Mouse (Mus musculus) hindbrain, embryonic 11.5 days (tissue): ENCODE measurements at regions not wholly inside any gene's neighbourhood (a gene's known extent, or its start where the extent isn't known, plus 50 kb on each side); places are given as distances from the start of the nearest gene placed in this dataset.
"Not testable (repeated sequence)": the region's sequence is repeated elsewhere in the genome, so short reads cannot be mapped to it uniquely, and the experiment has no call there.

ENCODE experiments used
- ATAC-seq: fragments of 200-750 bp; cut with Nextera tagmentation; 2 replicates; pipeline ENCODE4 v1.8.0; 2017; ENCODE audit warnings: mild to moderate bottlenecking, moderate TSS enrichment, moderate library complexity; ENCODE audit not compliant: low FRiP score
- DNase-seq: peaks from one replicate; pipeline ENCODE4 v3.0.0-alpha.2; 2015; ENCODE audit warnings: low spot score
- H3K27ac ChIP-seq: fragments of 300-500 bp; sonication (generic); 2 replicates; pipeline ENCODE4 v1.5.1; 2014; ENCODE audit warnings: mild to moderate bottlenecking, low read depth, low read length
- H3K27me3 ChIP-seq: fragments of 300-500 bp; sonication (generic); 2 replicates; pipeline ENCODE4 v1.6.1; 2014; ENCODE audit warnings: mild to moderate bottlenecking, low read length, moderate library complexity, mixed read lengths; ENCODE audit not compliant: control insufficient read depth, insufficient read depth
- H3K36me3 ChIP-seq: fragments of 300-500 bp; sonication (generic); 2 replicates; pipeline ENCODE4 v1.6.1; 2014; ENCODE audit warnings: mild to moderate bottlenecking, low read length, moderate library complexity, mixed read lengths; ENCODE audit not compliant: control insufficient read depth, insufficient read depth
- H3K4me1 ChIP-seq: fragments of 300-500 bp; sonication (generic); replicated peaks from 2 replicates; pipeline ENCODE4 v1.6.1; 2014; ENCODE audit warnings: low read length, mixed read lengths; ENCODE audit not compliant: control insufficient read depth, insufficient read depth
- H3K4me2 ChIP-seq: fragments of 300-500 bp; sonication (generic); replicated peaks from 2 replicates; pipeline ENCODE4 v1.6.1; 2014; ENCODE audit warnings: mild to moderate bottlenecking, low read depth, low read length
- H3K4me3 ChIP-seq: fragments of 300-500 bp; sonication (generic); 2 replicates; pipeline ENCODE4 v1.5.1; 2014; ENCODE audit warnings: low read depth, low read length
- H3K9ac ChIP-seq: fragments of 300-500 bp; sonication (generic); 2 replicates; pipeline ENCODE4 v1.6.1; 2014; ENCODE audit warnings: low read depth, low read length
- H3K9me3 ChIP-seq: fragments of 300-500 bp; sonication (generic); 2 replicates; pipeline ENCODE4 v1.6.1; 2016; ENCODE audit warnings: low read length; ENCODE audit not compliant: control insufficient read depth
- WGBS: fragments of 180-500 bp; shearing (Covaris S2); extraction: QIAGEN DNeasy Blood & Tissue Kit; methylation state at CpG from one replicate; pipeline ENCODE4 v1.1.7; 2014; 5-methylcytosine and 5-hydroxymethylcytosine counted together

DNA sequence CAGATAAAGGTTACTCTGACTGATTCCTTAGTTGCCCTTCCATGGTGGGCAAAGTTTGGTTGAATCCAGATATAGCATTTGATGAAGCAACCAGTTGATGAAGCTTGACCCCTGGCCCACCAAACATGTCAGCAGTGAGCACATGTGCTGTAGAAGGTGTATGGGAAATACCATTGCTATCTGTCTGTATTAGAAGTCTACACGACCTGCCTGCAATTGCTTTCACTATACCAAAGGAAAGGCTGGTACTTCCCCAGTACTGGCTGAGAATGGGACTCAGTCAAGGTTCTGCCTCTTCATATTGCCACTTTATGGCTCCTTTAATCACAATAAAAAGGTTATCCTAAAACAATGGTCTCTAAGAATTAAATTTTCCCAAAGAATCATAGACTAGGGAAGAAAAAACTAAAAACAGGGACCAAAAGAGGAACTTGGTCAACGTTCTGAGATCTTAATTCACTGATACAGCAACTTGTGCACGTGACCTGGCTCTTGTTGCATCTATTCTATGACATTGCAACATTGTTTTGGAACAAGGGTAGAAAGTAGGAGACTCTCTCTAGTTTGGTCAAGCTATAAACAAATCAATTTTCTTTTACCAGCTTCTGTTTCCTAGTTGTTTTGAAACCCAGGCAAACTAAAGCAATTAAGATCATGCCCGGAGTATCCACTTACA, 284.0 kb downstream of the Rapgef2 start:
- 86% methylated on average over 4 of the region's 4 CpGs for WGBS
- no peaks in the 10 kb centered on the region for H3K9me3 ChIP-seq
- H3K27ac ChIP-seq, result no peak overlapping the region
- no peak overlapping the region for H3K4me2 ChIP-seq
- no peaks in the 10 kb centered on the region for H3K36me3 ChIP-seq
- ATAC-seq (no peak), DNase-seq (no peak)
- H3K27me3 ChIP-seq, result no peaks in the 10 kb centered on the region
- H3K4me3 ChIP-seq, result no peak overlapping the region
- H3K4me1 ChIP-seq, result no peaks in the 10 kb centered on the region
- no peak overlapping the region for H3K9ac ChIP-seq

DNA sequence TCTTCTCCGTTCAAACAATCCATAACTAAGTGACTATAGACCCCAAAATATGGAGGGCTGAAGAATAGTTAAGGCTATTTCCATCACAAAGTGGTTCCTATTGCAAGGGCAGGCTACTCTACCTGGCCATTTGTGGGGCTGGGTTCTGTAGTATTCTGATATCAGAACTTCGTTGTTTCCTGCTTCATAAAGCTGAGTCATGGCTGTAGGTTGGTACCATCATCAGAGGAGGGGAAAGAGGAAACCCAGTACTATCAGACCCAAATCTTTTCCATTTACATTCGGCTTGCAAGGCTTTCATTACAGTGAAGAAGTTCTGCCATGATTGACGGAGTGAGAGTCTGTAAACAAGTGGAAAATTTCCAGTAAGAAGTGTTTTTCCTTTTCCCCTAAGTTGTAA, 284.6 kb downstream of the Rapgef2 start:
- no peaks in the 10 kb centered on the region for H3K27me3 ChIP-seq
- 89% methylated on average over 4 of the region's 4 CpGs for WGBS
- H3K9me3 ChIP-seq, result no peaks in the 10 kb centered on the region
- no peaks in the 10 kb centered on the region for H3K4me1 ChIP-seq
- H3K4me3 ChIP-seq, result no peak overlapping the region
- H3K27ac ChIP-seq, result no peak overlapping the region
- H3K9ac ChIP-seq, result no peak overlapping the region
- no peak overlapping the region for H3K4me2 ChIP-seq
- ATAC-seq (no peak), DNase-seq (no peak)
- no peaks in the 10 kb centered on the region for H3K36me3 ChIP-seq

DNA sequence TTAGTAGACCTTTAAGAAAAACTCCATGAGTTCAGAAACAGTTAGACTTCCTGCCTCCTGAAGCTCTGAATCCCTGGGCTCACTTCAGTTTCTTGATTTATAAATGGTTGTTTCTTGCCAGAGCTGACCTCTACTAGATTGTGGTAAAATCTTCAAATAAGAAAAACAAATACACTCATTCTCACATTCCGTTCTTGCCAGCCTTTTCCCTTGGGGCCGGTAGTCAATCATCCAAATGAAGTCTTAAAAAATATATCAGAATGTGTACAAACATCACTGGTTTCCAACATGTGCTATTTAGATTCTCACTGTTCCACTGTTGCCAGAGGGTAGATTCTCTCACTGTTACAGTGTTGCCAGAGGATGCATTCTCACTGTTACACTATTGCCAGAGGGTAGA, 286.0 kb downstream of the Rapgef2 start:
- H3K4me2 ChIP-seq, result no peak overlapping the region
- ATAC-seq (no peak), DNase-seq (no peak)
- no peak overlapping the region for H3K4me3 ChIP-seq
- H3K9ac ChIP-seq, result no peak overlapping the region
- no peaks in the 10 kb centered on the region for H3K9me3 ChIP-seq
- no peaks in the 10 kb centered on the region for H3K36me3 ChIP-seq
- no peaks in the 10 kb centered on the region for H3K4me1 ChIP-seq
- 83% methylated on average over 2 of the region's 2 CpGs for WGBS
- no peak overlapping the region for H3K27ac ChIP-seq
- H3K27me3 ChIP-seq, result no peaks in the 10 kb centered on the region

DNA sequence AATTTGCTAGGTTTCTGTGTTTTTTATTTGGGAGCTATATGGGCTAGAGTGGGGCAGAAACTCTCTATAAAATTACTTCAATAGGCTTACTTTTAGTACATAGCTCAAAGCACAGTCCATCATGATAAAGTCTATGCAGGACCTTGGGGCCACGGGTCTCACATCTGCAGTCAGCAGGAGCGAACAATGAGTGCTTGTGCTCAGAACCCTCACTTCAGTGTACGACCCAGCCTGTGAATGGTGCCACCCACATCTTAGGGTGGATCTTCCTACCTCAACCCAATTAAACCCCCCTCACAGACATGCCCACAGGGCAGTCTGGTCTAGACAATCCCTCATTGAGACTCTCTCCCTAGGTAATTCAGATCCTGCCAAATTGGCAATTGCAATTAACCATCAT, 286.5 kb downstream of the Rapgef2 start:
- Histone ChIP-seq H3K27ac (no peak overlapping the region), H3K4me2 (no peak overlapping the region), H3K4me3 (no peak overlapping the region), H3K4me1 (no peaks in the 10 kb centered on the region), H3K27me3 (no peaks in the 10 kb centered on the region), H3K9ac (no peak overlapping the region), H3K9me3 (no peaks in the 10 kb centered on the region), H3K36me3 (no peaks in the 10 kb centered on the region)
- ATAC-seq (no peak), DNase-seq (no peak)
- 83% methylated on average over 3 of the region's 3 CpGs for WGBS

DNA sequence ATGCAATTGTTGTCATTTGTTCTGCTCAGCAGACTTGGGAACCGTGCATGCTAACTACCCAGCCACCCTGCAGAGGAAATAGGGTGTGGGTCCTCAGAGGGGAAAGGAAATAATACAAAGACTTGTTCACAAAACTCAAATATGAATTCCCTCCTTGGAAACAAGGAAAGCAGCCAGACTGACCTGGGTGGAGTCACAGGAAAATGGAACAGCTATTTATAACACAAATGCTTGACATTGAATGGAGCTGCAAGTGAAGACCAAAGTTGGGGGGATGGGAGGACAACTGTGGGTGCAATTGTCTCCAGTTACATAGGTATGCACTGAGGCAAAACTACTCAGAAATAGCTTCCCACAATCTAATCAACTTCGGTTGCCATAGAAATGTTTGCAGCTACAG, 298.2 kb downstream of the Rapgef2 start:
- ATAC-seq (no peak), DNase-seq (no peak)
- Histone ChIP-seq H3K4me3 (no peak overlapping the region), H3K9me3 (no peaks in the 10 kb centered on the region), H3K9ac (no peak overlapping the region), H3K4me1 (no peaks in the 10 kb centered on the region), H3K27ac (no peak overlapping the region), H3K27me3 (no peaks in the 10 kb centered on the region), H3K36me3 (no peaks in the 10 kb centered on the region), H3K4me2 (no peak overlapping the region)
- 69% methylated on average over 2 of the region's 2 CpGs for WGBS

DNA sequence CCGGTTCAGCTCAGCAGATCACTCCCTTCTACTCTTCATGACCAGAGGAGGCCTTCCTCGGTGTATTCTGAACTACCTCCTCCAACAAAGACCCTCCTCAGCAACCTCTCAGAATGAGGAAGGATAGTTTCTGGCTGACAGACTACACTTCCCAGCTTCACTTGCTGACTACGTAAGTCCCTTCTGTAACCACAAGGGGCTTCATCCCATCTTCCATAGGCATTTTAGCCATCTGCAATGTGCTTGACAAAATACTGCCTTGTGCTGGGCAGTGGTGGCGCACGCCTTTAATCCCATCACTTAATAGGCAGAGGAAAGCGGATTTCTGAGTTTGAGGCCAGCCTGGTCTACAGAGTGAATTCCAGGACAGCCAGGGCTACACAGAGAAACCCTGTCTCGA, 299.6 kb downstream of the Rapgef2 start:
- no peak for ATAC-seq
- DNase-seq, result no peak
- no peak overlapping the region for H3K9ac ChIP-seq
- H3K27me3 ChIP-seq, result no peaks in the 10 kb centered on the region
- no peak overlapping the region for H3K4me2 ChIP-seq
- H3K27ac ChIP-seq, result no peak overlapping the region
- no peaks in the 10 kb centered on the region for H3K9me3 ChIP-seq
- no peaks in the 10 kb centered on the region for H3K4me1 ChIP-seq
- no peak overlapping the region for H3K4me3 ChIP-seq
- H3K36me3 ChIP-seq, result no peaks in the 10 kb centered on the region
- WGBS, result 77% methylated on average over 6 of the region's 7 CpGs

DNA sequence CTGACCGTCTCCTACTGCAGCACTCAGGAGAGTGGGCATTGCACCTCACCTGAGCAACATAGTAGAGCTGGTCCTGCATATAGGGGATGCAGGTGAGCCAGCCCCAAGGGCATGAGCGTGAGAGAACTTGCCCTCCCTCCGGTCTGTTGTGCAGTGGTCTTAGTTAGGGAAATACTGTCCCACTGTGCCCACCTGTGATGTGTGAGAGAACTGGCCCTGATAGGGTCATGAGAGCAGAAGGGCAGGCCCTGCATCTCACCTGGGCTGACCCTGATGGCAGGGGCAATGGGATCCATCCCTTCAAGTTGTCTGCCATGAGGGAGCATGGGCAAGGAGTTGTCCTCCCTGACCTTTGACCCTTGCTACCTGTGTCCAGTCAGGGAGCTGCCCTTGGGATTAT, 305.3 kb downstream of the Rapgef2 start:
- WGBS, result 85% methylated on average over 3 of the region's 3 CpGs

DNA sequence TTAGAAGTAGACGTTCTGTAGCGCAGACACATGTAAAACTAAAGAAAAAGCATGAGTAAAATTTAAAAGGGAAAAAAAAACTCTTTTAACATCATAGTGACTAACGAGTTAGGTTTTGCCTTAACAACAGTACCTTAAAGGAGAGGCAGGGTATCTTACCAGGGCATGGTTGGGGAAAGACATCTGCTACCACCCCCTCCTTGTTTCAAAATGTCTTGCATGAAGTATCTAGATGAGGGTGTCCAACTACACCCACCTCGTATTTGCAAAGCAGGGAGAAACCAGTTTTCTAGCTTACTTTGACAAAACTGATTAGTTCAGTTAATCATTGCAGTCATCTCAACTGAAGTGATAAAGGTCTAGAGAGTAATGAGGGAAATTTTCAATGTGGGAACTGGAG, 307.5 kb downstream of the Rapgef2 start:
- no peaks in the 10 kb centered on the region for H3K36me3 ChIP-seq
- H3K4me2 ChIP-seq, result no peak overlapping the region
- ATAC-seq (no peak), DNase-seq (no peak)
- WGBS, result 92% methylated on average over 4 of the region's 4 CpGs
- no peak overlapping the region for H3K27ac ChIP-seq
- H3K4me1 ChIP-seq, result no peaks in the 10 kb centered on the region
- H3K9me3 ChIP-seq, result no peaks in the 10 kb centered on the region
- no peaks in the 10 kb centered on the region for H3K27me3 ChIP-seq
- H3K4me3 ChIP-seq, result no peak overlapping the region
- H3K9ac ChIP-seq, result no peak overlapping the region

More for the DNA sequence above, 305.3 kb downstream of the Rapgef2 start:
- Histone ChIP-seq H3K4me2 (no peak overlapping the region), H3K27ac (no peak overlapping the region), H3K27me3 (no peaks in the 10 kb centered on the region), H3K4me3 (no peak overlapping the region), H3K4me1 (no peaks in the 10 kb centered on the region), H3K9ac (no peak overlapping the region), H3K9me3 (no peaks in the 10 kb centered on the region), H3K36me3 (no peaks in the 10 kb centered on the region)
- ATAC-seq (no peak), DNase-seq (no peak)

DNA sequence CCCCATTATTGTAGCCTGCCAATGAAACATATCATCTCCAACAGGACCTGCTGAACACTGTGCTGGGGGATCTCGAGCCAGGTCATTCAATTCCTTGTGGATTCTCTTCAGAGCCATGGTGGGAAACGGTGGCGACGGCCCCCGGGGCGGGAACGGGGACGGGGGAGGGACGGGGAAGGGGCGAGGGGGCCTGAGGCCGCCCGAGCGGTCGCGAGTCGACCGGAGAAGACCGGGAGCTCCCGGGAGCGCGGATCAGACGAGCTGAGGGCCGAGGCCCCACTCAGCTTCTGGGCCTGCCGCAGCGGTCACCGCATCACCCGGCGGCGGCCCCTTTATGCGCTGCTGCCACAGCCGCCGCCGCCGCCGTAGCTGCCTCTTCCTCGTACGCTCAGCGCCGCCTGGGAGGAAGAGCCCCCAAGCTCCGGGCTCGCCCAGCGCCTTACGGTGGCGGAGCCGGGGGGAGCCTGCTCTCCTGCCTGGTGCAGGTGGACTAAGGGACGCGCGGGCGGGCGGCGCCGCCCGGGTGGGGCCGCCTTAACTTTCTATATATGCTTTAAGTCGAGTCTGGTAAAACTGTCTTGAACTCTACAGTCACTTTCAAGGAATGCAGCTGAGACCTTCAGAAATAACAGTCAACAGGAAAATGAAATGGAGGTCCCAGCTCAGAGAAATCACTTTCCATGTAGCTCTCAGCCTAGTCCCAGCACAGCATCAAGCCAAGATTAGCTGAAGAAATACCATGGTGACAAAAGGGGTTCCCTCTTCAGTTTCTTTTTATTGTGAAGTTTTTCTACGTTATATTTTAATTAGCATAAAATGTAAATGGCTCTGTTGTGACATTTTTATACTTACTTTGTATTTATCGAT, 319.4 kb downstream of the Rapgef2 start:
- peak; percentile 91 for ATAC-seq
- not testable (repeated sequence) for H3K9me3 ChIP-seq, H3K36me3 ChIP-seq, H3K4me1 ChIP-seq, H3K27me3 ChIP-seq, H3K27ac ChIP-seq
- Histone ChIP-seq H3K4me3 (peak overlapping the region; percentile 43), H3K9ac (peak overlapping the region; percentile 63), H3K4me2 (peak overlapping the region; percentile 71)
- 5% methylated on average over 27 of the region's 57 CpGs for WGBS
- peak; percentile 45 for DNase-seq
